Mouse (Mus musculus) midbrain, embryonic 15.5 days (tissue): ENCODE measurements around the gene Xrcc4. TPM values are rescaled to one million over a fixed set of nuclear protein-coding genes. Genes with fewer than 3 reads are reported as not detected.

Source experiments
- ATAC-seq: fragments of 200-750 bp; cut with Nextera tagmentation; replicated peaks from 2 replicates; pipeline ENCODE4 v1.8.0; 2017; ENCODE audit warnings: moderate TSS enrichment
- H3K27ac ChIP-seq: fragments of 300-500 bp; sonication (generic); 2 replicates; pipeline ENCODE4 v1.5.1; 2015; ENCODE audit warnings: mild to moderate bottlenecking, inconsistent platforms
- H3K27me3 ChIP-seq: fragments of 300-500 bp; sonication (generic); replicated peaks from 2 replicates; pipeline ENCODE4 v1.6.1; 2015; ENCODE audit warnings: inconsistent platforms
- H3K36me3 ChIP-seq: fragments of 300-500 bp; sonication (generic); replicated peaks from 2 replicates; pipeline ENCODE4 v1.6.1; 2015; ENCODE audit warnings: inconsistent platforms
- H3K4me1 ChIP-seq: fragments of 300-500 bp; sonication (generic); 2 replicates; pipeline ENCODE4 v1.6.1; 2015; ENCODE audit warnings: inconsistent platforms
- H3K4me2 ChIP-seq: fragments of 300-500 bp; sonication (generic); 2 replicates; pipeline ENCODE4 v1.6.1; 2015; ENCODE audit warnings: inconsistent platforms, mild to moderate bottlenecking, moderate library complexity
- H3K4me3 ChIP-seq: fragments of 300-500 bp; sonication (generic); 2 replicates; pipeline ENCODE4 v1.5.1; 2015; ENCODE audit warnings: mild to moderate bottlenecking, inconsistent platforms
- H3K9ac ChIP-seq: fragments of 300-500 bp; sonication (generic); 2 replicates; pipeline ENCODE4 v1.6.1; 2015; ENCODE audit warnings: mild to moderate bottlenecking, inconsistent platforms
- H3K9me3 ChIP-seq: fragments of 300-500 bp; sonication (generic); 2 replicates; pipeline ENCODE4 v1.6.1; 2016; ENCODE audit warnings: inconsistent platforms
- WGBS: fragments of 180-500 bp; shearing (Covaris S2); methylation state at CpG from one replicate; pipeline ENCODE4 v1.1.7; 2015; ENCODE audit warnings: mixed read lengths; 5-methylcytosine and 5-hydroxymethylcytosine counted together
- polyA plus RNA-seq: library from polyadenylated mRNA; unstranded; fragments of >200 nt; fragmentation: Nextera tagmentation; extraction: Ambion mirVana; gene quantifications from 2 replicates; pipeline ENCODE4 v1.2.1, GENCODE M21; 2015

Gene Xrcc4
- polyA plus RNA-seq, 1 experiment from 2014 or later = 13.2 TPM

GRCm38 (mm10) chr13:89741766-89742685 is 347.4 kb downstream of the Xrcc4 start, which contains the start of gene Vcan:
TSS of gene Vcan (minus strand) at chr13:89742509.
- H3K4me3 ChIP-seq = peak within 1 kb of the TSS; percentile 76
- H3K27me3 ChIP-seq = no peaks in the 10 kb centered on the region
- under 1% methylated on average over 40 of the region's 40 CpGs for WGBS
- peak; percentile 53 for ATAC-seq
- H3K27ac ChIP-seq = peak within 1 kb of the TSS; percentile 74
- H3K9me3 ChIP-seq = no peaks in the 10 kb centered on the region
- H3K4me2 ChIP-seq = peak within 1 kb of the TSS; percentile 99
- H3K4me1 ChIP-seq = peaks cover 32% of the 10 kb centered on the region
- no peaks in the 10 kb centered on the region for H3K36me3 ChIP-seq
- peak within 1 kb of the TSS; percentile 49 for H3K9ac ChIP-seq

- ATAC-seq = peak; percentile 56
- Histone ChIP-seq H3K4me1 (peaks cover 32% of the 10 kb centered on the region), H3K36me3 (no peaks in the 10 kb centered on the region), H3K9me3 (no peaks in the 10 kb centered on the region), H3K4me3 (peak overlapping the region; percentile 76), H3K27ac (peak overlapping the region; percentile 74), H3K4me2 (peak overlapping the region; percentile 99), H3K27me3 (no peaks in the 10 kb centered on the region), H3K9ac (peak overlapping the region; percentile 49)
- 0% methylated on average over 14 of the region's 14 CpGs for WGBS
These were observed 348.3 kb downstream of the Xrcc4 start for GRCm38 (mm10) chr13:89741116-89741551.

- Histone ChIP-seq H3K36me3 (no peaks in the 10 kb centered on the region), H3K4me2 (peak overlapping the region; percentile 99), H3K27me3 (no peaks in the 10 kb centered on the region), H3K9me3 (no peaks in the 10 kb centered on the region), H3K4me3 (peak overlapping the region; percentile 76), H3K4me1 (peaks cover 32% of the 10 kb centered on the region), H3K9ac (peak overlapping the region; percentile 65), H3K27ac (peak overlapping the region; percentile 74)
- 0% methylated on average over 33 of the region's 33 CpGs for WGBS
- ATAC-seq = peak; percentile 90
These were observed 348.9 kb downstream of the Xrcc4 start for GRCm38 (mm10) chr13:89740243-89741115.

GRCm38 (mm10) chr13:89739696-89740242 is 349.6 kb downstream of the Xrcc4 start:
- Histone ChIP-seq H3K36me3 (no peaks in the 10 kb centered on the region), H3K4me3 (peak overlapping the region; percentile 76), H3K9ac (peak overlapping the region; percentile 65), H3K9me3 (no peaks in the 10 kb centered on the region), H3K4me1 (peaks cover 32% of the 10 kb centered on the region), H3K27me3 (no peaks in the 10 kb centered on the region), H3K4me2 (peak overlapping the region; percentile 99), H3K27ac (peak overlapping the region; percentile 74)
- ATAC-seq = peak; percentile 25
- under 1% methylated on average over 24 of the region's 24 CpGs for WGBS

- H3K4me3 ChIP-seq = peak overlapping the region; percentile 76
- no peaks in the 10 kb centered on the region for H3K27me3 ChIP-seq
- WGBS = 2% methylated on average over 31 of the region's 31 CpGs
- peak overlapping the region; percentile 65 for H3K9ac ChIP-seq
- peaks cover 32% of the 10 kb centered on the region for H3K4me1 ChIP-seq
- peak overlapping the region; percentile 74 for H3K27ac ChIP-seq
- H3K36me3 ChIP-seq = no peaks in the 10 kb centered on the region
- H3K9me3 ChIP-seq = no peaks in the 10 kb centered on the region
- peak overlapping the region; percentile 99 for H3K4me2 ChIP-seq
- ATAC-seq = peak; percentile 65
These were observed 350.4 kb downstream of the Xrcc4 start for GRCm38 (mm10) chr13:89738776-89739695.

GRCm38 (mm10) chr13:89738275-89738674 is 351.1 kb downstream of the Xrcc4 start:
- Histone ChIP-seq H3K36me3 (no peaks in the 10 kb centered on the region), H3K27ac (no peak overlapping the region), H3K27me3 (no peaks in the 10 kb centered on the region), H3K4me2 (peak overlapping the region; percentile 99; the same call in 1 of the 2 replicates), H3K9ac (no peak overlapping the region), H3K4me3 (peak overlapping the region; percentile 76), H3K4me1 (peaks cover 29% of the 10 kb centered on the region), H3K9me3 (no peaks in the 10 kb centered on the region)
- no peak for ATAC-seq
- WGBS = 42% methylated on average over 2 of the region's 2 CpGs

GRCm38 (mm10) chr13:89735111-89735510 is 354.3 kb downstream of the Xrcc4 start:
- H3K36me3 ChIP-seq = no peaks in the 10 kb centered on the region
- H3K9ac ChIP-seq = no peak overlapping the region
- H3K4me2 ChIP-seq = no peak overlapping the region
- no peaks in the 10 kb centered on the region for H3K27me3 ChIP-seq
- no peaks in the 10 kb centered on the region for H3K9me3 ChIP-seq
- ATAC-seq = no peak
- H3K4me1 ChIP-seq = peaks cover 15% of the 10 kb centered on the region
- H3K4me3 ChIP-seq = no peak overlapping the region
- WGBS = 65% methylated on average over 5 of the region's 5 CpGs
- no peak overlapping the region for H3K27ac ChIP-seq

- H3K4me3 ChIP-seq = no peak overlapping the region
- no peaks in the 10 kb centered on the region for H3K4me1 ChIP-seq
- no peaks in the 10 kb centered on the region for H3K27me3 ChIP-seq
- H3K9me3 ChIP-seq = no peaks in the 10 kb centered on the region
- no peaks in the 10 kb centered on the region for H3K36me3 ChIP-seq
- no peak overlapping the region for H3K9ac ChIP-seq
- 83% methylated on average over 2 of the region's 2 CpGs for WGBS
- no peak overlapping the region for H3K27ac ChIP-seq
- no peak overlapping the region for H3K4me2 ChIP-seq
- ATAC-seq = no peak
These were observed 362.9 kb downstream of the Xrcc4 start for GRCm38 (mm10) chr13:89726492-89726891.

Other genes starting within 250 kb of the Xrcc4 start
- gene Tmem167, start 485 bp downstream of the Xrcc4 start, polyA plus RNA-seq = 42.0 and 43.1 TPM in 2 replicates